In the genomic region with DNA sequence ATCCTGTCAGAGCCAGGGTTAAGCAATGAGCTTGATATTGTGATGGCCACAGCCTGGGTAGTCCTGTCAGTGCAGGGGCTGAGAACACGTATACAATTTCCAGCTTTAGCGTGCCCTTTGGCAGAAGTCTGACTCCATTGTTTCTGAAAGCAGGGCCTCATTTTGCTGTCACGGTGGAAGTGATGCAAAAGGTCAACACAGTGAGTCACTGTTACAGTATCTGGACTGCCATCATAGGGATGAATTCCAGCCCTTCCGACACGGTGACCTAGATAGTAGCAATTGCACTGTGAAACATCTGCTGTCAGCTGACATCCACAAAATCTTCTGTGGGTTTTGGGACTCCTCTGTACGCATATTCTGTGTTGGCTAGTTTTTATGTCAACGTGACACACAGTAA, we compare ENCODE assay signal across 25 mouse cellular contexts.
DNase-seq lines count a peak whose midpoint lies in the region.
"Had no signal": no experiment of that assay in that cellular context is flagged by ENCODE, and none has a peak within 500 bp of the region (broad histone marks: within the 10 kb centered on the region; RNA-seq: fewer than 3 reads in every experiment).

No protein-coding gene starts in this region.

- WGBS in hindbrain, embryonic 10.5 days: 86% methylated on average over 7 of the region's 7 CpGs

- H3K4me3 ChIP-seq in hindbrain, embryonic 10.5 days: no peak overlapping the region
- H3K4me3 ChIP-seq: embryonic facial prominence, embryonic 10.5 days; embryonic facial prominence, embryonic 13.5 days; erythroblast, embryonic 14.5 days; forebrain, embryonic 12.5 days; forebrain, embryonic 15.5 days; heart, embryonic 12.5 days; heart, embryonic 15.5 days had no signal

- H3K27me3 ChIP-seq in hindbrain, embryonic 10.5 days (ENCODE audit: insufficient read depth, poor library complexity, severe bottlenecking): no peaks in the 10 kb centered on the region
- H3K27me3 ChIP-seq: embryonic facial prominence, embryonic 13.5 days; forebrain, embryonic 12.5 days; forebrain, embryonic 15.5 days; heart, embryonic 12.5 days; heart, embryonic 15.5 days had no signal

- H3K4me1 ChIP-seq in hindbrain, embryonic 10.5 days (replicated peaks): peaks cover 20% of the 10 kb centered on the region
- H3K4me1 ChIP-seq: forebrain, embryonic 15.5 days; heart, embryonic 12.5 days; heart, embryonic 15.5 days had no signal

- no peaks in the 10 kb centered on the region for H3K36me3 ChIP-seq in hindbrain, embryonic 10.5 days
- H3K36me3 ChIP-seq: embryonic facial prominence, embryonic 10.5 days; embryonic facial prominence, embryonic 13.5 days; forebrain, embryonic 12.5 days; forebrain, embryonic 15.5 days; heart, embryonic 12.5 days; heart, embryonic 15.5 days had no signal

- no peaks in the 10 kb centered on the region; the same call in 1 of the 2 replicates for H3K9me3 ChIP-seq in hindbrain, embryonic 10.5 days
- H3K9me3 ChIP-seq: embryonic facial prominence, embryonic 10.5 days; embryonic facial prominence, embryonic 13.5 days; forebrain, embryonic 12.5 days; forebrain, embryonic 15.5 days; heart, embryonic 12.5 days; heart, embryonic 15.5 days had no signal

- DNase-seq in retina, postnatal 1 day: peak; percentile 16
- DNase-seq in retina, embryonic 14.5 days (ENCODE audit: low spot score): no peak
- DNase-seq in adrenal gland, adult 2 months: peak; percentile 67
- peak; percentile 32 for DNase-seq in adrenal gland, postnatal 14 days
- DNase-seq in brain, adult 2 months (ENCODE audit: low read depth, low spot score): peak; percentile 27
- DNase-seq in cerebellum, postnatal 36 days: no peak
- DNase-seq in kidney, postnatal 14 days: no peak
- no peak for DNase-seq in hindbrain, embryonic 10.5 days (ENCODE audit: low spot score)
- DNase-seq: cerebellum, adult 11 months; cerebellum, adult 9-11 months; cerebellum, postnatal 25 days; embryo, embryonic 11 days; gastrocnemius, postnatal 25 days; heart, adult 18-20 months; heart, postnatal 10 days; heart, postnatal 36 days had no signal

- H3K27ac ChIP-seq in hindbrain, embryonic 10.5 days: no peak overlapping the region
- H3K27ac ChIP-seq: embryonic facial prominence, embryonic 10.5 days; embryonic facial prominence, embryonic 13.5 days; forebrain, embryonic 12.5 days; forebrain, embryonic 15.5 days; heart, embryonic 15.5 days; hindbrain, embryonic 14.5 days; hindbrain, postnatal 0 days had no signal

Comparison
In these comparisons a context has a peak if more than half of its experiments do, and no peak if none do; other contexts are left out.
1. DNase-seq: peak in retina, postnatal 1 day (single experiment), adrenal gland, adult 2 months (single experiment), adrenal gland, postnatal 14 days (single experiment) and brain, adult 2 months (single experiment); none in retina, embryonic 14.5 days (single experiment), cerebellum, postnatal 36 days (0 of 2), kidney, postnatal 14 days (single experiment) and hindbrain, embryonic 10.5 days (single experiment).